Mouse (Mus musculus) testis, adult 2 months (tissue): Measurements from ENCODE around the gene Asic3. TPM values are rescaled to one million over a fixed set of nuclear protein-coding genes. Genes with fewer than 3 reads are reported as not detected.

Source experiments
- H3K27ac ChIP-seq: fragments of 200-500 bp; 2 replicates; pipeline ENCODE4 v1.5.1; 2012; ENCODE audit warnings: low read depth, low read length; ENCODE audit not compliant: control insufficient read depth, insufficient read depth
- H3K27me3 ChIP-seq: fragments of 200-500 bp; 2 replicates; pipeline ENCODE4 v1.6.1; 2012; ENCODE audit warnings: mild to moderate bottlenecking, low read length, moderate library complexity; ENCODE audit not compliant: control insufficient read depth, insufficient read depth
- H3K36me3 ChIP-seq: fragments of 200-500 bp; 2 replicates; pipeline ENCODE4 v1.6.1; 2012; ENCODE audit warnings: mild to moderate bottlenecking, low read length; ENCODE audit not compliant: control insufficient read depth, insufficient read depth
- H3K4me1 ChIP-seq: fragments of 200-500 bp; 2 replicates; pipeline ENCODE4 v1.6.1; 2012; ENCODE audit warnings: low read length; ENCODE audit not compliant: control insufficient read depth, insufficient read depth
- H3K4me3 ChIP-seq: fragments of 200-500 bp; 2 replicates; pipeline ENCODE4 v1.5.1; 2012; ENCODE audit warnings: low read depth, mild to moderate bottlenecking, low read length, moderate library complexity, mixed read lengths; ENCODE audit not compliant: control insufficient read depth
- CTCF ChIP-seq: fragments of 200-500 bp; IDR thresholded peaks from 2 replicates; pipeline ENCODE4 v1.5.1; 2012; ENCODE audit warnings: low read depth, mild to moderate bottlenecking, inconsistent platforms, low read length, moderate library complexity; ENCODE audit not compliant: control insufficient read depth, insufficient read depth, insufficient replicate concordance
- POLR2A ChIP-seq: fragments of 200-500 bp; IDR thresholded peaks from 2 replicates; pipeline ENCODE4 v1.6.1; 2012; ENCODE audit warnings: low read depth, mild to moderate bottlenecking, inconsistent platforms, low read length, moderate library complexity; ENCODE audit not compliant: control insufficient read depth
- polyA plus RNA-seq: library from polyadenylated mRNA; depleted of rRNA; stranded (reverse); fragments of >200 nt; gene quantifications from 2 replicates; pipeline ENCODE4 v1.2.3, GENCODE M21; 2012

Asic3 gene
- polyA plus RNA-seq, 1 experiment: 1.7 TPM

DNA sequence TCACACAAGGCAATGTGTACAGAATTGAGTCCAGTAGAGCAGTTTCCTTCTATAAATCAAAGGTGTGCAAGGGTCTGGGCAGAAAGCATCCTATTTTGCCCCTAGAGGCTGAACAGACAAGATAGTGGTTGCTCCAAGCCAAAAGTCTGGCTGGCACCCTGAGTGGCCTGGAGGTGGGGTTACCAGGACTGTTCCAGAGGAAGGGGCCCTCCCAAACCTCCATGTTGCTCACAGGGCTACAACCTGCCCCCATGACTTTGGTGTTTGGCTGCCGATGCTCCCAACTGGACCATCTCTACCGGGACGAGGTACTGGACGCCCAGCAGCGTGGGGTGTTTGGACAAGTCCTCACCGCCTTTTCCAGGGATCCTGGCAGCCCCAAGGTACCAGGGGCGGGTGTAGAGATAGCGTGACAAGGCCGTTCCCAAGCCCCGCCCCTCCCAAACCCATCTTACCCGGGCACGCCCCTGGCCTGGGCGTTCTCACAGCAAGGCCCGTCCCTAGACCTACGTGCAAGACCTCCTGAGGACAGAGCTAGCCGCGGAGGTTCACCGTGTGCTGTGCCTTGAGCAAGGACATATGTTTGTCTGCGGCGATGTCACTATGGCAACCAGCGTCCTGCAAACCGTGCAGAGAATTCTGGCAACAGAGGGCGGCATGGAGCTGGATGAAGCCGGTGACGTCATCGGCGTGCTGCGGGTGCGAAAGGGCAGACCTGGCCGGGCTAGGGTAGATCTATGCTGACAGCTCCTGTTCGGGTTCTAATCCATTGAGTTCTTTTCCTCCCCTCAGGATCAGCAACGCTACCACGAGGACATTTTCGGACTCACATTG, 29.9 kb upstream of the Asic3 start:
- H3K36me3 ChIP-seq: no peaks in the 10 kb centered on the region

DNA sequence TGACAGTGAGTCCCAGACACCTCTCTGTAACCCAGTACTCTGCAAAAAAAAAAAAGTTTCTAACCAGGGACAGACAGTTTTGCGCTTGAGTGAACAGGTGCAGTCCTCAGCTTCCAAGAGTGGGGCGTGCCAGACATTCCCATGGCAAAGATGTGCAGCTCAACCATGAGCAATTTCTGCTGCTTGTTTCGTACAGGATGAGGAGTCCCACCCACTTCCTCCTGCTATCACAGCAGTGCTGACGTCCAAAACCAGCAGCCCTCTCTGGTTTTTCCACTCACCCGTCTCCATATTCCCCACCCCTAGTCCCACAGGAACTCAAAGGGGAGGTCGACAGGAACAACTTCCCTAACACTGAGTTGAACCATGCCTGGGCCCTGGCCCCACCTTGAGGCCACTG, 28.8 kb upstream of the Asic3 start:
- Histone ChIP-seq H3K4me1 (peaks cover 30% of the 10 kb centered on the region), H3K27me3 (no peaks in the 10 kb centered on the region), H3K36me3 (no peaks in the 10 kb centered on the region)

More for the DNA sequence above, 29.9 kb upstream of the Asic3 start:
- Histone ChIP-seq H3K27ac (peak overlapping the region; percentile 3; the same call in 1 of the 2 replicates), H3K4me3 (peak overlapping the region; percentile 81), H3K27me3 (no peaks in the 10 kb centered on the region), H3K4me1 (peaks cover 25% of the 10 kb centered on the region)
- TF ChIP-seq POLR2A: peak; percentile 77; the same call in 1 of the 2 replicates
- peak; percentile 52; the same call in 1 of the 2 replicates for TF ChIP-seq CTCF

DNA sequence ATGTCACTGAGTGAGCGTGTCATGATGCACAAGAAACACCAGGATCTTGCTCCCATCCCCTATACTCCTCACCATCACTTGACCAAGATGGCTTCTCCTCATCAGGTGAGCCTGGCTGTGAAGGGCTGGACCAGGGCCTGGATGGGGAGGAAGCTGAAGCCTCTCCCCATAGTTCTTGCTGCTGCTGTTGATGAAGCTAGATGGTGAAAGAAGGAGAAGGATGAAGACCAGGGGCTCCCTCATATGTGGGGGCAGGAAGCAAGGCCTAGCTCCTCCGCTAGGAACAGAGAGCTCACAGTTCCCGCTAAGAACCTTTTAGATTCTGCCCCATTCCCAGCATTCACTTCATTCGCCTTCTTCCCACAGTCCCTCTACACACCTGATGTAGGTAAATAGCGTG, 27.8 kb upstream of the Asic3 start:
- TF ChIP-seq POLR2A: no peak
- TF ChIP-seq CTCF: no peak
- Histone ChIP-seq H3K36me3 (no peaks in the 10 kb centered on the region), H3K27ac (no peak overlapping the region), H3K4me3 (no peak overlapping the region), H3K27me3 (no peaks in the 10 kb centered on the region), H3K4me1 (peaks cover 25% of the 10 kb centered on the region)

More for the DNA sequence above, 28.8 kb upstream of the Asic3 start:
- TF ChIP-seq POLR2A: no peak
- no peak for TF ChIP-seq CTCF
- Histone ChIP-seq H3K4me3 (no peak overlapping the region), H3K27ac (no peak overlapping the region)

DNA sequence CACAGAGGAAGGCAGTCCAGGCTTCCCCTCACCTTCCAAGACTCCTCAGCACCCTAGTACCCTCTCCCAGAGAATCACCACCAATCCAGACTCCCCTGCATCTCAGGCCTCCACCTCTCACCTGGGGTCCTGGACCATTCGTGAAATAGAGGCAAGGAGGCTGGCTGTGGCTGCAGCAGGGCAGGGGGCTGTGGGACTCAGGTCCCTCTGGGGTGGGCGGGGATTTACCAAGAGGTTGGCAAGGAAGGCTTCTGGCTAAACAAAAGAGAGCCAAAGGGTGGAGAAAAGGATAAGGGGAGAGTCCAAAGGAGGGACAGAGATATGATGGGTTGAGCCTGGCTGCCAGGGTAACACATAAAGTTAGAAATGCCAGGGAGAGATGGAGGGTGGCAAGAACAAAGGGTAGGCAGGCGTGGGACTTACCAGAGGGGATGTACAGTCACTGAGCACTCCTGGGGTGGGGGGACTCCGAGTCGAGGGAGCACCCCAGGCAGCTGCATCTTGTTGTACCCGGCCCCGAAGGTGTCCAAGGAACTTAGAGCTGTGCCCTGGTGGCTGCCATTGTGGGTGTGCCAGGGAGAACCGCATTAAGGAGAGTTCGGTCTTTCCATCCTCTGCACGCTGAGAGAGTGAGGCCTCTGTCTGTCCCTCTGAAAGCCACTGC, 27.2 kb upstream of the Asic3 start:
- Histone ChIP-seq H3K27me3 (no peaks in the 10 kb centered on the region), H3K27ac (no peak overlapping the region), H3K4me1 (peaks cover 25% of the 10 kb centered on the region), H3K36me3 (no peaks in the 10 kb centered on the region), H3K4me3 (no peak overlapping the region)
- TF ChIP-seq POLR2A (no peak), CTCF (no peak)

DNA sequence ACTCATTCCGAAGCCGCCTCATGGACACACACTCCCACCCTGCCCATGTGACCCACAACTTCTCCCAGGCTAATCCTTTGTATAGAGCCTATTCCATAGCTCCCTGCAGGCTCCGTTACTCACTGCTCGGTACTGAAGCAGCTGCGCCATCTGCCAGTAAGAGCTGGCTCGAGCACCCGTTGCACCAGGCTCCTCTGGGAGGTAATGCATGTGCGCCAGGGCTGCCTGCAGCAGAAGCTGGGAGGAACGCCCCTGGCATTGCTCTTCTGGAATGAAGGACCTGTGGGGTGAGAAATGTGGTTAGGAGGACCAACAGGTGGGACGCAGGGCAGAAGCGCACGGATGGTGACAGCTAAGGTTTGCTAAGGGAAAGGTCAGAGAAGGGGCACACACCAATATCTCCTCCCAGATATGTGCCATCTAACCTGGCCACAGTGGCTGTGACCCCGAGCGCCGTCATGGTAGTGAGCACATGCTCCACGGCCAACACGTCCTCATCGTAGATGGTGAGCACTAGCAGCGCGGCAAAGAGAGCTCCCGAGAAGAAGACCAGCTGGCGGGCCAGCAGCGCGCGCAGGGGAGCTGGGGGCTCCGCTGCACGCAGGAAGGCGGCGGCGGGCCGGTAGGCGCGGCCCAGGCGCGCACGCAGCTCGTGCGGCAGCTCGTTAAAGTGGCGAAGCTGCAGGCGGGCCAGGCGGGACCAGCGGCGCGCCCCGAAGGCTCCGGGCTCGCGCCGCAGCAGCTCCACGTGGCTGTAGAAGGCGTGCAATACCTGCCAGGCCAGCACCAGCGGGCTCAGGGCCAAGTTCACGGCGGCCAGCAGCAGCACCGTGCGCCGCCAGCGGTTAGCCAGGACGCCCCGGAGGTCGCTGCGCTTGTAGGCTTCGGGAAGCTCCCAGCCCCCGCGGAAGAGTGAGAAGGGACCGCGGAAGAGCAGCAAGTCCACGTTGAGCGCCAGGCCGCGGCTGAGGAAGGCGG, 25.6 kb upstream of the Asic3 start:
- Histone ChIP-seq H3K4me3 (peak overlapping the region; percentile 59), H3K27ac (no peak overlapping the region), H3K36me3 (no peaks in the 10 kb centered on the region), H3K27me3 (no peaks in the 10 kb centered on the region), H3K4me1 (peaks cover 25% of the 10 kb centered on the region)
- no peak for TF ChIP-seq POLR2A
- TF ChIP-seq CTCF: no peak

DNA sequence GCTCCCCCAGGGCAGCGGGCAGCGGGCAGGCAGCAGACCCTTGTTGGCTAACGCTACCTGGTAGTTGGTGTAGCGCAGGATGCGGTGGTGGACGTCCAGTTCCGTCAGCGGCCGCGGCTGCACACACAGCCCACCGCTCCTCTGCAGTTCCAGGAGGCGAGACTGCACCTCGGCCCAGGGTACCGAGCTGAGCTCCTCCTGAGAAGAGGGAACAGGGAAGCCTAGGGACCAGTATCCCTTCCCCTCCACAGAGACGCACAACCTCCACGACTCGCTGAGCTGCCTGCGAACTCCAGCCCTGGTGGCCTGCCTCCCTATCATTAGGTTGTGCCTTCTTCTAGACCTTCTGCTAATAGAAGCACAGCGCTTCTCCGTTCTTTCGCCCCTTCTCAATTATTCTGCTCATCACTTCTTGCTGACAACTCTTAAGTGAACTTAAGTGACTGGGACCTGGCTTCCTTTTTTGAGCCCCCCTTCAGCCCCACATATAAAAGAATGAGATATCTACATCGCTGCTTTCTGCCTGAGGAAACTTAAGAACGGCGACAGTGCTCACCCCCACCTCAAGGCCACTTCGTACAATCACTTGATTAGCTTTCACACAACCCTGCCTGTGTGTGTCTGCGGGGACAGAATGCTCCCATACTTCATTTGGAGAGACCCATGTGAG, 24.8 kb upstream of the Asic3 start:
- Histone ChIP-seq H3K36me3 (no peaks in the 10 kb centered on the region), H3K4me3 (peak overlapping the region; percentile 59), H3K4me1 (peaks cover 20% of the 10 kb centered on the region), H3K27me3 (no peaks in the 10 kb centered on the region), H3K27ac (no peak overlapping the region)
- no peak for TF ChIP-seq CTCF
- TF ChIP-seq POLR2A: no peak
